Mouse (Mus musculus): ENCODE data around the gene Sgms1. TPM values are rescaled to one million over a fixed set of nuclear protein-coding genes. Genes with fewer than 3 reads are reported as not detected.
A peak's percentile ranks its signal among the peaks of the same experiment; 100 is the strongest.

Sgms1 gene
- polyA plus RNA-seq, 1 experiment: 42.2 TPM

DNA sequence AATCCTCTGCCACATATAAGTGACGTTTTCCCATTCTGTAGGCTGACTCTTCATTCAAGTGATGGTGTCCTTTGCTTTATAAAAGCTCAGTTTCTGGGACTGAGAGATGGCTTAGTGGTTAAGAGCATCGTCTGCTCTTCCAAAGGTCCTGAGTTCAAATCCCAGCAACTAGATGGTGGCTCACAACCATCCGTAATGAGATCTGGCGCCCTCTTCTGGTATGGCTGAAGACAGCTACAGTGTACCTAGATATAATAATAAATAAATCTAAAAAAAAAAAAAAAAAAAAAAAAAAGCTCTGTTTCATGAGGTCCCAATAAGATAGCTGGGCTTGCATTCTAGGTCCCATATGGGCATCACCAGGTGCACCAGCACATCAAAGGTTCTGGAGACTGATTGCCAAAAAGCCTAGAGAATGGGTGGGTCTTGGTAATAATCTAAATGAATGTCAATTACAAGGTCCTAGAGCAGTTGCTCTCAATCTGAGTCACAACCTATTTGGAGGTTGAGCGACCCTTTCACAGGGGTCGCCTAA, 272.0 kb downstream of the Sgms1 start:
- no peak for TF ChIP-seq CTCF (IDR thresholded peaks at IDR 0.05; ENCODE audit: borderline replicate concordance, insufficient read depth, low read length)
- TF ChIP-seq POLR2A (IDR thresholded peaks at IDR 0.05; ENCODE audit: low read depth, low read length): no peak
- no peaks in the 10 kb centered on the region for H3K4me1 ChIP-seq (ENCODE audit: control insufficient read depth, insufficient read depth, low read length)
- H3K4me3 ChIP-seq (ENCODE audit: insufficient read depth, low read length): no peak overlapping the region
- no peak overlapping the region for H3K27ac ChIP-seq (ENCODE audit: insufficient read depth, low read length)

GRCm38 (mm10) chr19:32111866-32112790, 277.4 kb downstream of the Sgms1 start:
- TF ChIP-seq CTCF (IDR thresholded peaks at IDR 0.05; ENCODE audit: borderline replicate concordance, insufficient read depth, low read length) (no peak), POLR2A (IDR thresholded peaks at IDR 0.05; ENCODE audit: low read depth, low read length) (no peak)
- Histone ChIP-seq H3K27ac (ENCODE audit: insufficient read depth, low read length) (no peak overlapping the region), H3K4me3 (ENCODE audit: insufficient read depth, low read length) (no peak overlapping the region), H3K4me1 (ENCODE audit: control insufficient read depth, insufficient read depth, low read length) (no peaks in the 10 kb centered on the region)

DNA sequence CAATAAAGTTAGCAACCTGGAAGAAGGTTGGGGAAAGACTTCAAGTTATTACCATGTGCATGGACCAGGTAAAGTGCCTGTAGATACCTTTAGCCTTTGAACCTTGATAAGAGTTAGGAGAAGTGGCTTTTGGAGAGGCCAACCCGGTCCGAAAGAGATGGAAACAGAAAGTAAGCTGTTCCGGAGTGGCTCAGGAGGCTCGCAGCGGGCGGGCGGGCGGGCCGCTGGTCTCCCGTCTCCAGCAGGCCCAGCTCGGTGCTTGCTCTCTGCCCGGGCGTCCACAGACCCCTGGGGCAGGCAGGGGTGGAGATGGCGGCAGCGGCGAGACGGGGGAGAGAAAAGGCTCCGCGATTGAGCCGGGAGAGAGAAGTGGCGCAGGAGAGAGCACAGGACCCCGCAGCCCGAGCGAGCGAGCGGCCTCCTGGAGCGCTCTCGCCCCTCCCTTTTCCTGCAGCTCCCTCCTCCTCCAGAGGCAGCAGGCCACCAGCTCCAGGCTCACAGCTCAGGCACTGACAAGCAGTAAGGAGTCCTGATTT, 281.7 kb downstream of the Sgms1 start, which contains the start of gene Asah2:
TSS of gene Asah2 (minus strand) at position 441 of the 536 bp plus-strand sequence.
- TF ChIP-seq CTCF (IDR thresholded peaks at IDR 0.05; ENCODE audit: borderline replicate concordance, insufficient read depth, low read length) (no peak), POLR2A (IDR thresholded peaks at IDR 0.05; ENCODE audit: low read depth, low read length) (peak; percentile 88)
- H3K4me1 ChIP-seq (ENCODE audit: control insufficient read depth, insufficient read depth, low read length): peaks cover 4% of the 10 kb centered on the region; the same call in 1 of the 2 replicates
- peak within 1 kb of the TSS; percentile 75 for H3K27ac ChIP-seq (ENCODE audit: insufficient read depth, low read length)
- peak within 1 kb of the TSS; percentile 45 for H3K4me3 ChIP-seq (ENCODE audit: insufficient read depth, low read length)

DNA sequence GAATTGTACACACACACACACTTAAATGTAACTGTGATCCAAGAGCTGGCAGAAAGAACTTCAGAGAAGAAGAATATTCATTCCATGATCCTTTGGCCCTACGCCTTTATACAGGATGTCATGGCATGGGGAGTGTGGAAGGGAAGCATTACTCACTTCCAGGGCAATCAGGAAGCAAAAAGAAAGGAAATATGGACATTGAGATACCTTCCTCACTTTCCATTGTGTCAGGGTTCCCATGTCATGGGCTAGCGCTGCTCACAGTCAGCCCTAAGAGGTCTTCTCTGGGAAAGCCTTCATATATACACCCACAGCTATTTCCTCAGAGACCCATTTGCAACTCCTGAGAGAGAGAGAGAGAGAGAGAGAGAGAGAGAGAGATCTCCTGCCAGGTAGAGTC, 282.8 kb downstream of the Sgms1 start:
- no peak overlapping the region; the same call in 1 of the 2 replicates for H3K4me3 ChIP-seq (ENCODE audit: insufficient read depth, low read length)

GRCm38 (mm10) chr19:32104217-32104616, 285.3 kb downstream of the Sgms1 start:
- TF ChIP-seq CTCF (IDR thresholded peaks at IDR 0.05; ENCODE audit: borderline replicate concordance, insufficient read depth, low read length) (no peak), POLR2A (IDR thresholded peaks at IDR 0.05; ENCODE audit: low read depth, low read length) (no peak)
- Histone ChIP-seq H3K27ac (ENCODE audit: insufficient read depth, low read length) (no peak overlapping the region), H3K4me3 (ENCODE audit: insufficient read depth, low read length) (no peak overlapping the region), H3K4me1 (ENCODE audit: control insufficient read depth, insufficient read depth, low read length) (peaks cover 4% of the 10 kb centered on the region; the same call in 1 of the 2 replicates)

More for the DNA sequence above, 282.8 kb downstream of the Sgms1 start:
- TF ChIP-seq POLR2A (IDR thresholded peaks at IDR 0.05; ENCODE audit: low read depth, low read length) (no peak), CTCF (IDR thresholded peaks at IDR 0.05; ENCODE audit: borderline replicate concordance, insufficient read depth, low read length) (no peak)
- H3K4me1 ChIP-seq (ENCODE audit: control insufficient read depth, insufficient read depth, low read length): peaks cover 4% of the 10 kb centered on the region; the same call in 1 of the 2 replicates
- peak overlapping the region; percentile 10; the same call in 1 of the 2 replicates for H3K27ac ChIP-seq (ENCODE audit: insufficient read depth, low read length)

- TF ChIP-seq CTCF (IDR thresholded peaks at IDR 0.05; ENCODE audit: borderline replicate concordance, insufficient read depth, low read length) (no peak), POLR2A (IDR thresholded peaks at IDR 0.05; ENCODE audit: low read depth, low read length) (no peak)
- H3K4me3 ChIP-seq (ENCODE audit: insufficient read depth, low read length): no peak overlapping the region
- peaks cover 4% of the 10 kb centered on the region; the same call in 1 of the 2 replicates for H3K4me1 ChIP-seq (ENCODE audit: control insufficient read depth, insufficient read depth, low read length)
- no peak overlapping the region for H3K27ac ChIP-seq (ENCODE audit: insufficient read depth, low read length)
These were observed 286.6 kb downstream of the Sgms1 start for GRCm38 (mm10) chr19:32102976-32103300.

DNA sequence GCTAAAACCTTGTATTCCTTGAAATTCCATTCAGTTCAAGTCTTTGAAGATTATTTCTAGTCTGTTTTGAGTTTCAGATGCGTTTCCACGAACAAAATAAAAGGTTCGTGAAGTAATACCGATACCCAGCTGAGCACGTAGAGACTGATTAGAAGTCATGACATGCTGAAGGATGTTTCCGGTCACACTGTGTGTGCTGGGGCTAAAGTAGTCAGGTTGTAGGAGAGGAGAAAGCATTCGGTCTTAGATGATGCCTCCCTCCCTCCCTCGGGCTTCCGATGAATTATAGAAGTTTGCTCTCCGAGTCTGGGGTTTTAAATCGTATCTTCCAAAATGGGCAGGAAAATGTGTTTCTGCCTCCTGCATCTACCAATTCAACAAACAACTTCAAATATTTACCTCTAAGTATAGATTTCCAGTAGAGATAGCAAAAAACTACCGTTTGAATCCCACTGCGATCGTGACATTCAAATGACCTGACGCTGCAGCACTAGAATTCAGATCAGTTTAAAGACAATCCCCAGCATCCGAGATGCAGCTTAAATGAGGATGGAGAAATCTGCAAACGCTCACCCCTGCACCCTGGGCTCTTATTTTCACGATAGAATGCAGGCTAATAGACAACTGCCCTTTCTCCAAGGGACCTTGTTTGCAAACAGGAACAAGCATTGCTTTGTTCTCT, 287.1 kb downstream of the Sgms1 start:
- Histone ChIP-seq H3K4me3 (ENCODE audit: insufficient read depth, low read length) (no peak overlapping the region), H3K4me1 (ENCODE audit: control insufficient read depth, insufficient read depth, low read length) (peaks cover 4% of the 10 kb centered on the region; the same call in 1 of the 2 replicates), H3K27ac (ENCODE audit: insufficient read depth, low read length) (no peak overlapping the region)
- TF ChIP-seq CTCF (IDR thresholded peaks at IDR 0.05; ENCODE audit: borderline replicate concordance, insufficient read depth, low read length): no peak
- no peak for TF ChIP-seq POLR2A (IDR thresholded peaks at IDR 0.05; ENCODE audit: low read depth, low read length)

GRCm38 (mm10) chr19:32098582-32098981, 290.9 kb downstream of the Sgms1 start:
- Histone ChIP-seq H3K4me3 (ENCODE audit: insufficient read depth, low read length) (no peak overlapping the region), H3K4me1 (ENCODE audit: control insufficient read depth, insufficient read depth, low read length) (no peaks in the 10 kb centered on the region), H3K27ac (ENCODE audit: insufficient read depth, low read length) (no peak overlapping the region)
- no peak for TF ChIP-seq POLR2A (IDR thresholded peaks at IDR 0.05; ENCODE audit: low read depth, low read length)
- no peak for TF ChIP-seq CTCF (IDR thresholded peaks at IDR 0.05; ENCODE audit: borderline replicate concordance, insufficient read depth, low read length)

DNA sequence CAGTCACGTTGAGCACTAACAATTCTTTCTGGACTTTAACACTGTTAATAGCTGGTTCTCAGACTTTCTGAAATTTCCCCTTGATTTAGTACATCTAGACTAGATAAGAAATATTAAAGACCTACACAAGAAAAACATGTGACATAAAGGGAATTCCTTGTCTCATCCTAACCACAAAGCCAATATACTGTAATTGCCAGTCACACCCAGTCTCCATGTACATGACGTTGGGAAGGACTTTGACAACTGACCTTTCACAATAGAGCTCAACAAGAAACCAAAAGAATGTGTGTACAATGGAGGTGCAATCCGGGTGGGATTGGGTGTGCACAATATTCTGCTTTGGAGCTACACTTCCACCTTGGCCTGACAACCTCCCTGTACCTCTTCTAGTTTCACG, 297.2 kb downstream of the Sgms1 start:
- TF ChIP-seq CTCF (IDR thresholded peaks at IDR 0.05; ENCODE audit: borderline replicate concordance, insufficient read depth, low read length) (no peak), POLR2A (IDR thresholded peaks at IDR 0.05; ENCODE audit: low read depth, low read length) (no peak)
- H3K27ac ChIP-seq (ENCODE audit: insufficient read depth, low read length): no peak overlapping the region
- no peak overlapping the region for H3K4me3 ChIP-seq (ENCODE audit: insufficient read depth, low read length)
- no peaks in the 10 kb centered on the region for H3K4me1 ChIP-seq (ENCODE audit: control insufficient read depth, insufficient read depth, low read length)

Measured in embryonic fibroblast, embryonic 13.5 days (primary cell).